Mouse (Mus musculus) effector memory CD4-positive, alpha-beta T cell, adult 7 months (primary cell): ENCODE results near the gene Ntsr1. TPM values are rescaled to one million over a fixed set of nuclear protein-coding genes. Genes with fewer than 3 reads are reported as not detected.

Experiments used
- polyA plus RNA-seq: library from polyadenylated mRNA; unstranded; fragments of 100-300 nt; shearing (Covaris generic); gene quantifications from one replicate; pipeline ENCODE4 v1.2.1, GENCODE M21; 2017

The Ntsr1 gene
- polyA plus RNA-seq = 0.22 TPM

GRCm38 (mm10) chr2:180499741-180500140 lies at the start of gene Ntsr1:
TSS of gene Ntsr1 (plus strand) at chr2:180499976.

GRCm38 (mm10) chr2:180455723-180456698 lies 43.8 kb upstream of the Ntsr1 start, which contains the start of gene Slco4a1:
TSS of gene Slco4a1 (plus strand) at chr2:180456245.

DNA sequence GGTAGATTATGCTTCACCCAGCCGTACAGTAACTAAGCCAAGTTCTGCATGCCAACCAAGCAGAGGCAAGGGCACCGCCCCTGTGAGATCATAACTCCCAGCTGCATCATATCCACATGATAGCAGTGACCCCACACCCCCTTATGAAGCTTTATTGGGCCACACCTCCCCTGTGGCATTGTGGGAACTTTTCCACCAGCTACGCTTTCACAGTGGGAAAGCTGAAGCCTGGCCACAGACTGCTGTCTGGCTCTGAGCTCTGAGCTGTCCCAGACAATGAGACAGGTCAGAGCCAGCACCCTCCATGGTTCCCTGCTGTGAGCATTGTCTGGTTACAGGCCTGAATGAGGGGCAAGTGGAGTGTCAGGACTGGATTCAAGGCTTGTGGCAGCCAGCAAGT lies 81.2 kb downstream of the Ntsr1 start, which contains the start of gene Mrgbp:
Gene Mrgbp, plus strand, starts transcription at position 303 of the 400 bp plus-strand sequence.

DNA sequence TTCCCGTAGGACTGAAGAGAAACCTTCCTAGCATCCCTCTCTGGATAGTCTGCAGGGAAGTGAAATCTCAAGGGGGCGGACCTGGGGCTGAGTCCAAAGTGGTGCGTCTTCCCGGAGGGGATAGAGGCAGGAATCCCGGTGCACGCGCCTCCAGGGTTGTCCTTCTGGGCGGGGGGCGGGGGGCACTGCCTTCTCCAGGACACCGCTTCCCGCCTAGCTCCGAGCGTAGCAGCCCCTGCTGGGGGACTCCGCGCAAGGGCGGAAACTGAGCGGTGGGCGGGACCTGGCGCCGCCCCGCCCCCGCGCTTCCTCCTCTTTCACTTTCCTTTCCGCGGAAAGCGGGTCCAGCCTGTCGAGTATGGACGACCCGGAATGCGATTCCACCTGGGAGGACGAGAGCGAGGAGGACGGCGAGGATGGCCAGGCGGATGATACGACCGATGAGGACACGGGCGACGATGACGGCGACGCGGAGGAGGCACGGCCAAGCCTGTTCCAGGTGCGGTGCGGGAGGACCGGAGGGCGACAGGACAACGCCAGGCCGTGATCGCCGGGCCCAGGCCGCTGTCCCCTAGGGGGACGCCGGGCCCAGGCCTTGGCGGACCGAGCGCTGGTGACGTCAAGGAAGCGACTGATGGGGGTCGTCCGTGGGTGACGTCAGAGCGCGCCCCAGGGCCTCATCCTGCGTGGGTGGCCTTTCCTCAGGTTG lies 89.5 kb downstream of the Ntsr1 start, which contains the start of gene Ogfr:
Gene Ogfr, plus strand, starts transcription at position 123 of the 709 bp plus-strand sequence.

Other genes starting within 250 kb of the Ntsr1 start
- gene Rps21, start 242.6 kb upstream of the Ntsr1 start, polyA plus RNA-seq = 785 TPM
- 75.3 TPM for gene Cables2, start 226.5 kb upstream of the Ntsr1 start, polyA plus RNA-seq
- not detected for gene Rbbp8nl, start 210.1 kb upstream of the Ntsr1 start, polyA plus RNA-seq
- not detected for gene Gata5, start 165.3 kb upstream of the Ntsr1 start, polyA plus RNA-seq
- 6.4 TPM for gene Slco4a1, start 43.7 kb upstream of the Ntsr1 start, polyA plus RNA-seq
- gene Mrgbp, start 81.3 kb downstream of the Ntsr1 start, polyA plus RNA-seq = 38.4 TPM
- 64.8 TPM for gene Ogfr, start 89.3 kb downstream of the Ntsr1 start, polyA plus RNA-seq
- gene Col9a3, start 97.8 kb downstream of the Ntsr1 start, polyA plus RNA-seq = 1.5 TPM
- 0.33 TPM for gene Tcfl5, start 142.7 kb downstream of the Ntsr1 start, polyA plus RNA-seq
- gene Dido1, start 210.0 kb downstream of the Ntsr1 start, polyA plus RNA-seq = 32.9 TPM
- gene Gid8, start 210.1 kb downstream of the Ntsr1 start, polyA plus RNA-seq = 21.9 TPM
- 45.9 TPM for gene Slc17a9, start 225.3 kb downstream of the Ntsr1 start, polyA plus RNA-seq